Mouse (Mus musculus): Measurements from ENCODE around the gene Zfp57.

The Zfp57 gene

GRCm38 (mm10) chr17:37045611-37046311 is 44.8 kb downstream of the Zfp57 start, which contains the start of gene Gabbr1:
Gene Gabbr1, plus strand, starts transcription at chr17:37045966.
- DNase-seq (ENCODE audit: low read depth, low spot score) = peak; percentile 93

DNA sequence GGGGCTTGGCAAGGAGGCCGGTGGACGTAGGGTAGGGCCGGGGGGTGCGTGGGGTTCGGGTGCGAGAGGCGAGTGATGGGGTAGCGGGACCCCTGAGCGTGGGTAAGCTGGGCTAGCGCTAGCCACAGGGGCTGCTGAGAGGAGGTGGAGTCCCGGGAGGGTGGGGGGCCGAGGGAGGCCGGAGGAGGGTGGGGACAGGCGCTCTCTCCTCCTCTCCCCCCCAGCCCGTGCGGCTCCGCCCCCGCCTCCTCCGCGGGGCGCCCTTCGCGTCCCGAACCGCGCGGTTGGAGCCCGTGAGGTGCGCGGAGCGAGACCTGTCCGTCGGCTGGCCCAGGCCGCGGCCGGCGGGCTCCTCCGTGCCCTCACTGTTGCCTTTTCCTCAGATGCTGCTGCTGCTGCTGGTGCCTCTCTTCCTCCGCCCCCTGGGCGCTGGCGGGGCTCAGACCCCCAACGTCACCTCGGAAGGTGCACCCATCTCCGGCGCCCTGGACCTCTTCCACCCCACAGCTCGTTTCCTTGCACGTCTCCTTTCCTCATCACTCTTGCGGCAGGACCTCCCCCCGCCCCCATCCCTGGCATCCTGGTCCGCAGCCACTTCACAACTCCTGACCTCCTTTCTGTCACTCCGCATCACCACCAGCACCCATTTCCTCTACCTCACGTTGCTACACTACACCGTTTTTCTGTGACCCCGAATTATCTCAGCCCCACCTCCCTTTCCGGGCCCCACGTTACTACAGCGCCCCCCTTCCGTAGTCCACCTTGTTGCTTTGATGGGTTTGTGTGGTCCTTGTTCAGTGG is 45.5 kb downstream of the Zfp57 start:
- DNase-seq (ENCODE audit: low read depth, low spot score) = peak; percentile 78

DNA sequence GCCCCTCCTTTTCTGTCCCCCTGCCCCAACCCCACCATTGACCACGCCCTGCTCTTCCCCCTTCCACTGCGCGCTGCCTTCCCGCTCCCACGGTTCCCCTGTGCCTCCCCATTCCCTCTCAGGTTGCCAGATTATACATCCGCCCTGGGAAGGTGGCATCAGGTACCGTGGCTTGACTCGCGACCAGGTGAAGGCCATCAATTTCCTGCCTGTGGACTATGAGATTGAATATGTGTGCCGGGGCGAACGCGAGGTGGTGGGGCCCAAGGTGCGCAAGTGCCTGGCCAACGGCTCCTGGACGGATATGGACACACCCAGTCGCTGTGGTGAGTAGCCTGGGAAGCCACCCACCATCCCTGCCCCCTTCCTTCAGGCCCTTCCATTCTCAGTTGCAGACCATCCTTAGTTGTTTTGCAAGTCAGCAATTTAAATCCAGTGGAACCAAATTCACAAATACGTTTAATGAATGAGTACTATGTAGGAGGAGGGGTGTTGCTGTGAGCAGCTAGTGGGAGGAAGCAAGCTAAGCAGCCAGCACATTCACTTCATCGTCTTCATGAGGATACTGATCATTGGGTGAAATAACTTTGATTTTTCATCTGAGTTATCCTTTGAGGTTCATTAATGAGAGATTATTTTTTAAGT is 46.5 kb downstream of the Zfp57 start:
- DNase-seq (ENCODE audit: low read depth, low spot score) = peak; percentile 63

- DNase-seq (ENCODE audit: low read depth, low spot score) = no peak
Observed at GRCm38 (mm10) chr17:37047981-37048380, 47.0 kb downstream of the Zfp57 start.

DNA sequence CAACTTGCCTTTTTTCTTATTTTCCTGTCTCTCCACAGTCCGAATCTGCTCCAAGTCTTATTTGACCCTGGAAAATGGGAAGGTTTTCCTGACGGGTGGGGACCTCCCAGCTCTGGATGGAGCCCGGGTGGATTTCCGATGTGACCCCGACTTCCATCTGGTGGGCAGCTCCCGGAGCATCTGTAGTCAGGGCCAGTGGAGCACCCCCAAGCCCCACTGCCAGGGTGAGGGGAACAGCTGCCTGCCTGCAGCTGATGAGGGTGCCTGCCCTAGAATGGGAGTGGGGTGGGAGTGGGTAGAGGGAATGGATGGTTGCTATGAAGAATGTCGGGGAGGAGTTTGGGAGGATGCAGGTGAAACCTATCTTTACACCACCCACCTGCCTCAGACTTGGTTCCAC is 47.4 kb downstream of the Zfp57 start:
- DNase-seq (ENCODE audit: low read depth, low spot score) = no peak

DNA sequence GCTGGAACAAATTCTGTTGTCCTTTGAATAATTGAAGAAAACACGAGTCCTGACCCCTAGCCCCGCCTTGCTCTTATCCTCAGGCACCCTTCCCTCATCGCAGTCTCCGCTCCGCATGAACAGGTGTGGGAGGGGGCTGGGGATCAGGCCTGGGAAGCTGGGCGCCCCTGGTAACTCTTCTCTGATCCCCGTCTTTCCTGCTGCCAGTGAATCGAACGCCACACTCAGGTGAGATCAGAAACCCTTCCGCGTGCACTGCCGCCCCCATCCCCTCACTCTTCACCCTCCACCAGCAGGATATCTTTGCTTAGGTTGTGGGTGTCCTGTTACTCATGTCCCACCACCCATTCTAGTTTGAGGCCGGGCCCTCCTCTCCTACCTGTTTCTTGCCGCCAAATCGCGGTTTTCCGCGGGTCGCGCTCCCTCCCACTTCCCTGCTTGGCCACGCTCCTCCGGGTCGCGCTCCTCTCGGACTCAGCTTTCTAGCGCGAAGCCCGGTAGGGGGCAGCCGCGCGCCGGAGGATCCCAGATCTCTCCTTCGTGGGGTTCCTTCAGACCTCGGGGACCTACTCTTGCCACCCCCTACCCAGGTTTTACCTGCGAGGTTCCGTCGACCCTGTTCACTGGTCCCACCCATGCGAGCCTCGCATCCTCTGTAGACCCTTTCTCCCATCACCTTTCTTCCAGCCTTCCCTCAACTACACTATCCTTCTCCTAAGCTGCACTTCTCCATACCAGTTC is 48.8 kb downstream of the Zfp57 start:
- DNase-seq (ENCODE audit: low read depth, low spot score) = peak; percentile 83

- peak; percentile 89 for DNase-seq (ENCODE audit: low read depth, low spot score)
Observed at GRCm38 (mm10) chr17:37050399-37050798, 49.4 kb downstream of the Zfp57 start.

DNA sequence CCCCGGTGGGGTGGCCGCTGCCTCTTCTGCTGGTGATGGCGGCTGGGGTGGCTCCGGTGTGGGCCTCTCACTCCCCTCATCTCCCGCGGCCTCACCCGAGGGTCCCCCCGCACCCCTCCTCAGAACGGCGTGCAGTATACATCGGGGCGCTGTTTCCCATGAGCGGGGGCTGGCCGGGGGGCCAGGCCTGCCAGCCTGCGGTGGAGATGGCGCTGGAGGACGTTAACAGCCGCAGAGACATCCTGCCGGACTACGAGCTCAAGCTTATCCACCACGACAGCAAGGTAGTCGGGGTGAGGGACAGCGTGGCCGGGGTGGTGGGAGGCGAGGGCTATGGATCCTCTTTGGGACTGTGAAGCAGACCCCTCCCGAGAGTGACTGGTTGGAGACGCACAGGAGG is 49.9 kb downstream of the Zfp57 start:
- no peak for DNase-seq (ENCODE audit: low read depth, low spot score)

- no peak for DNase-seq (ENCODE audit: low read depth, low spot score)
Observed at GRCm38 (mm10) chr17:37051745-37052144, 50.8 kb downstream of the Zfp57 start.

DNA sequence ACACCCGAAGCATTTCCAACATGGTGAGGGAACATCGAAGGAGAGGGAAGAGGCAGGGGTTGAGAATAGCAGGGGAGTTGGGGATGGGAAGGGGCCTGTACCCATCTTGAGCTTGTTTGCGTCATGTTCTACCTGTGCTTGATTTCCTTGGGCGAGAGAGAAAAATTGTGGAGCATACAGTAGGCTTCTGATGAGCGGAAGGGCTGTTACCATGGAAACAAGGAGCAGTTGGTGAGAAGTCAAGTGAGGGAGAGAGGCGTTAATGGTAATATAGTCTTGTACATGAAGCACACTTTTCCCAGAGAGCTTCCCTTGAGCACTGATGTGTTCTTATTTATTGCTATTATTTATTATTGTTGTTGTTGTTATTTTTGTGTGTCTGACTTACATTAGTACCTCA is 56.0 kb downstream of the Zfp57 start:
- peak; percentile 56 for DNase-seq (ENCODE audit: low read depth, low spot score)
